Mouse (Mus musculus) liver, adult 2 months (tissue): Measurements from ENCODE around the gene Fntb. TPM values are rescaled to one million over a fixed set of nuclear protein-coding genes. Genes with fewer than 3 reads are reported as not detected.

Source experiments
- DNase-seq: peaks from one replicate; pipeline ENCODE4 v3.0.0-alpha.2; 2011; ENCODE audit warnings: low read depth, low spot score; ENCODE audit errors: extremely low read depth
- H3K27ac ChIP-seq: fragments of 200-500 bp; replicated peaks from 2 replicates; pipeline ENCODE4 v1.5.1; 2012; ENCODE audit warnings: low read depth, mild to moderate bottlenecking, control low read depth, inconsistent platforms, low read length; ENCODE audit not compliant: insufficient read depth
- H3K27me3 ChIP-seq: fragments of 200-500 bp; 2 replicates; pipeline ENCODE4 v1.6.1; 2012; ENCODE audit warnings: mild to moderate bottlenecking, moderate library complexity, low read length, inconsistent platforms; ENCODE audit not compliant: control insufficient read depth, insufficient read depth
- H3K36me3 ChIP-seq: fragments of 200-500 bp; 2 replicates; pipeline ENCODE4 v1.6.1; 2012; ENCODE audit warnings: low read length, inconsistent platforms; ENCODE audit not compliant: control insufficient read depth, insufficient read depth
- H3K4me1 ChIP-seq: fragments of 200-500 bp; 2 replicates; pipeline ENCODE4 v1.6.1; 2011; ENCODE audit warnings: low read length; ENCODE audit not compliant: control insufficient read depth, insufficient read depth
- H3K4me3 ChIP-seq: fragments of 200-500 bp; 2 replicates; pipeline ENCODE4 v1.5.1; 2011; ENCODE audit warnings: low read depth, mild to moderate bottlenecking, control low read depth, low read length, moderate library complexity; ENCODE audit not compliant: insufficient read depth
- H3K79me2 ChIP-seq: fragments of 200-500 bp; 2 replicates; pipeline ENCODE4 v1.6.1; 2012; ENCODE audit warnings: inconsistent platforms, mild to moderate bottlenecking, low read length, moderate library complexity; ENCODE audit not compliant: control insufficient read depth, insufficient read depth
- H3K9ac ChIP-seq: fragments of 200-500 bp; 2 replicates; pipeline ENCODE4 v1.6.1; 2012; ENCODE audit warnings: low read depth, mild to moderate bottlenecking, control low read depth, inconsistent platforms, low read length
- CTCF ChIP-seq: fragments of 200-500 bp; IDR thresholded peaks from 2 replicates; pipeline ENCODE4 v1.5.1; 2011; ENCODE audit warnings: low read depth, low read length, control low read depth
- POLR2A ChIP-seq: fragments of 200-500 bp; IDR thresholded peaks from 2 replicates; pipeline ENCODE4 v1.6.1; 2011; ENCODE audit warnings: low read length, control low read depth; ENCODE audit not compliant: insufficient read depth; ENCODE audit errors: extremely low read depth
- WGBS: fragments of 180-500 bp; shearing (Covaris S2); methylation state at CpG from one replicate; pipeline ENCODE4 v1.1.7; 2018; 5-methylcytosine and 5-hydroxymethylcytosine counted together
- polyA plus RNA-seq: library from polyadenylated mRNA; depleted of rRNA; stranded (reverse); fragments of >200 nt; gene quantifications from 2 replicates; pipeline ENCODE4 v1.2.3, GENCODE M21; 2012
- total RNA-seq: library from RNA; depleted of rRNA; stranded (reverse); fragments of >200 nt; gene quantifications from 2 replicates; pipeline ENCODE4 v1.2.3, GENCODE M21; 2014

Gene Fntb
- total and polyA plus RNA-seq, 2 experiments: 1.4 to 6.5 TPM

GRCm38 (mm10) chr12:76839298-76839697 is 73.9 kb downstream of the Fntb start:
- no peaks in the 10 kb centered on the region for H3K36me3 ChIP-seq
- TF ChIP-seq CTCF: no peak
- no peak for TF ChIP-seq POLR2A
- 89% methylated on average over 4 of the region's 4 CpGs for WGBS

GRCm38 (mm10) chr12:76840081-76840480 is 74.7 kb downstream of the Fntb start:
- no peak for TF ChIP-seq POLR2A
- TF ChIP-seq CTCF: no peak
- Histone ChIP-seq H3K79me2 (no peaks in the 10 kb centered on the region), H3K27me3 (no peaks in the 10 kb centered on the region), H3K4me3 (no peak overlapping the region), H3K36me3 (no peaks in the 10 kb centered on the region), H3K9ac (no peak overlapping the region), H3K27ac (no peak overlapping the region), H3K4me1 (peaks cover 2% of the 10 kb centered on the region; the same call in 1 of the 2 replicates)
- WGBS: 79% methylated on average over 6 of the region's 6 CpGs
- no peak for DNase-seq

More at GRCm38 (mm10) chr12:76839298-76839697, 73.9 kb downstream of the Fntb start:
- DNase-seq: no peak
- Histone ChIP-seq H3K27me3 (no peaks in the 10 kb centered on the region), H3K9ac (no peak overlapping the region), H3K27ac (no peak overlapping the region), H3K4me1 (peaks cover 2% of the 10 kb centered on the region; the same call in 1 of the 2 replicates), H3K4me3 (no peak overlapping the region), H3K79me2 (no peaks in the 10 kb centered on the region)

- DNase-seq: no peak
- Histone ChIP-seq H3K36me3 (no peaks in the 10 kb centered on the region), H3K79me2 (no peaks in the 10 kb centered on the region), H3K4me1 (no peaks in the 10 kb centered on the region), H3K9ac (no peak overlapping the region), H3K27ac (no peak overlapping the region), H3K27me3 (no peaks in the 10 kb centered on the region), H3K4me3 (no peak overlapping the region)
- no peak for TF ChIP-seq CTCF
- no peak for TF ChIP-seq POLR2A
- WGBS: 92% methylated on average over 15 of the region's 15 CpGs
Measured at GRCm38 (mm10) chr12:76844346-76845061, 79.1 kb downstream of the Fntb start.

GRCm38 (mm10) chr12:76852419-76852818 is 87.0 kb downstream of the Fntb start:
- no peaks in the 10 kb centered on the region for H3K27me3 ChIP-seq
- 84% methylated on average over 2 of the region's 2 CpGs for WGBS
- DNase-seq: no peak
- H3K4me3 ChIP-seq: no peak overlapping the region
- H3K4me1 ChIP-seq: no peaks in the 10 kb centered on the region
- H3K9ac ChIP-seq: no peak overlapping the region
- TF ChIP-seq POLR2A: no peak
- no peak for TF ChIP-seq CTCF
- no peaks in the 10 kb centered on the region for H3K36me3 ChIP-seq
- no peaks in the 10 kb centered on the region for H3K79me2 ChIP-seq
- H3K27ac ChIP-seq: no peak overlapping the region

- no peak overlapping the region for H3K4me3 ChIP-seq
- no peak for DNase-seq
- H3K4me1 ChIP-seq: no peaks in the 10 kb centered on the region
Measured at GRCm38 (mm10) chr12:76853378-76854142, 88.2 kb downstream of the Fntb start.

More at GRCm38 (mm10) chr12:76853378-76854142, 88.2 kb downstream of the Fntb start:
- Histone ChIP-seq H3K79me2 (no peaks in the 10 kb centered on the region), H3K9ac (no peak overlapping the region), H3K27me3 (no peaks in the 10 kb centered on the region), H3K27ac (no peak overlapping the region), H3K36me3 (no peaks in the 10 kb centered on the region)
- WGBS: 100% methylated on average over 1 of the region's 1 CpGs
- TF ChIP-seq POLR2A (no peak), CTCF (no peak)
